ENCODE assay signal across 8 mouse cellular contexts in the genomic region with DNA sequence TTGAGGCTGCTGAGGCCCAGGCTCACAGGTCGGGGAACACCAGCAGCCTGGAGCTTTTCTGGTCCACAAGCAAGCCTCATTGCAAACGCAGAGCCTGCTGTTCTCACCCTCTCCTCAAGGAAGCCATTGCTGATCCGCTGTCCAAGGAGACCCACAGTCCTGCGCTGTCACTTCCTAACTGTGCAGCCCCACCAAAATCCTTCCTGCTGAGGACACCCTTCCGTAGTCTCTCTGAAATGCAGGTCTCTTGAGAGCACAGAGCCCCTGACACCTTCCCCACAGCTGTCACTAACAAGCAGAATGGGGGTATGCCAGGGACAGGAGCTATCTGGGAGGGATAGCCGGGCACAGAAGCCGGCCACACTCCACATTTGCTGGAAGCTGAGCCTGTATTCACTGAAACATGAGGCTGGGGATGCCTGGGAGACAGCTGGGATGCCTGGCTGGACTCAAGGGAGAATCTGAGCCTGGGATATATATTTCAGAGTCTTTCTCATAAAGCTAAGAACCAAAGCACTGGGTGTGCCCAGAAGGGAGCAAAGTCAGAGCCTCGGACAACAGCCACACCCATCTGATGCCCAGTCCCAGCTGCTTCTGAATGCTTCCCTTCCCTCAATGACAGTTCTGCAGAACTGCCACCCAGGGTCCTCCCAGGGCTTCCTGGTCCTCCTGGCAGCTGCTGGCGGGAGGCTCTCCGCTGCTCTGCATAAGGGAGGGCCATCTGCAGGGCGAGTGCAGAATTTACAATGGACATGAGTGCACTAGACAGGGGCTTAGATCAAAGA.
DNase-seq lines count a peak whose midpoint lies in the region; ATAC-seq lines count a peak whose summit lies in the region.

No protein-coding gene starts in this region.

- no peak overlapping the region for H3K4me3 ChIP-seq in forebrain, embryonic 16.5 days (replicated peaks; ENCODE audit: low read length)
- no peak overlapping the region for H3K4me3 ChIP-seq in kidney, embryonic 14.5 days (ENCODE audit: low read length)

- H3K27ac ChIP-seq in forebrain, embryonic 16.5 days (ENCODE audit: low read length) = no peak overlapping the region
- H3K27ac ChIP-seq in kidney, embryonic 14.5 days (ENCODE audit: low read depth, low read length) = no peak overlapping the region

- 47% methylated on average over 11 of the region's 11 CpGs for WGBS in forebrain, embryonic 16.5 days
- 36% methylated on average over 11 of the region's 11 CpGs for WGBS in kidney, embryonic 14.5 days

- ATAC-seq in forebrain, embryonic 16.5 days = peak; percentile 58; the same call in 1 of the 2 replicates
- ATAC-seq in kidney, embryonic 14.5 days (ENCODE audit: low FRiP score, low TSS enrichment) = 0 out of 2 replicates have a peak, but pooled peaks have one; percentile 60

- no peak overlapping the region for H3K4me2 ChIP-seq in forebrain, embryonic 16.5 days (ENCODE audit: low read length)
- no peak overlapping the region for H3K4me2 ChIP-seq in kidney, embryonic 14.5 days (replicated peaks; ENCODE audit: low read depth, low read length)

- peaks cover 20% of the 10 kb centered on the region for H3K4me1 ChIP-seq in forebrain, embryonic 16.5 days (replicated peaks; ENCODE audit: control insufficient read depth, insufficient read depth, low read length)
- peaks cover 18% of the 10 kb centered on the region for H3K4me1 ChIP-seq in kidney, embryonic 14.5 days (ENCODE audit: control insufficient read depth, insufficient read depth, low read length)

- no peak overlapping the region for H3K9ac ChIP-seq in forebrain, embryonic 16.5 days (replicated peaks; ENCODE audit: low read depth, low read length)
- no peak overlapping the region for H3K9ac ChIP-seq in kidney, embryonic 14.5 days (ENCODE audit: low read depth, low read length)

- no peaks in the 10 kb centered on the region for H3K9me3 ChIP-seq in forebrain, embryonic 16.5 days (ENCODE audit: control insufficient read depth, low read length)
- H3K9me3 ChIP-seq in kidney, embryonic 14.5 days (ENCODE audit: control insufficient read depth, low read length) = no peaks in the 10 kb centered on the region

- H3K27me3 ChIP-seq in forebrain, embryonic 16.5 days (replicated peaks; ENCODE audit: control insufficient read depth, insufficient read depth, low read length) = no peaks in the 10 kb centered on the region
- H3K27me3 ChIP-seq in kidney, embryonic 14.5 days (ENCODE audit: control insufficient read depth, insufficient read depth, low read length) = no peaks in the 10 kb centered on the region

- H3K36me3 ChIP-seq in forebrain, embryonic 16.5 days (ENCODE audit: control insufficient read depth, insufficient read depth) = no peaks in the 10 kb centered on the region
- no peaks in the 10 kb centered on the region for H3K36me3 ChIP-seq in kidney, embryonic 14.5 days (ENCODE audit: control insufficient read depth, insufficient read depth, low read length)

- DNase-seq in cerebellum, adult 18-20 months = peak; percentile 32 to 33
- no peak for DNase-seq in cerebellum, adult 8-10 months
- peak; percentile 47 for DNase-seq in adrenal gland, adult 8-10 months
- peak; percentile 56 for DNase-seq in mesoderm, embryonic 11.5 days (ENCODE audit: low read depth, low spot score)
- DNase-seq in frontal cortex, postnatal 25 days (ENCODE audit: low spot score in 2 of 2) = no peak
- DNase-seq in urinary bladder, adult 2 months (ENCODE audit: low spot score) = no peak

Comparison
In these comparisons a context has a peak if more than half of its experiments do, and no peak if none do; other contexts are left out.
1. DNase-seq: peak in cerebellum, adult 18-20 months (2 of 2), adrenal gland, adult 8-10 months (single experiment) and mesoderm, embryonic 11.5 days (single experiment); none in cerebellum, adult 8-10 months (single experiment), frontal cortex, postnatal 25 days (0 of 2) and urinary bladder, adult 2 months (single experiment).